Mouse (Mus musculus) hindbrain, postnatal 0 days (tissue): ENCODE results near the gene Kdm6a. TPM values are rescaled to one million over a fixed set of nuclear protein-coding genes. Genes with fewer than 3 reads are reported as not detected.

Source experiments
- ATAC-seq: fragments of 200-750 bp; cut with Nextera tagmentation; 2 replicates; pipeline ENCODE4 v1.8.0; 2017; ENCODE audit warnings: mild to moderate bottlenecking, moderate TSS enrichment, moderate library complexity
- DNase-seq: peaks from one replicate; pipeline ENCODE4 v3.0.0-alpha.2; 2015; ENCODE audit warnings: low spot score
- H3K27ac ChIP-seq: fragments of 300-500 bp; sonication (generic); 2 replicates; pipeline ENCODE4 v1.5.1; 2014; ENCODE audit warnings: mild to moderate bottlenecking
- H3K27me3 ChIP-seq: fragments of 300-500 bp; sonication (generic); 2 replicates; pipeline ENCODE4 v1.6.1; 2014; ENCODE audit warnings: low read length, mixed read lengths; ENCODE audit not compliant: insufficient read depth
- H3K36me3 ChIP-seq: fragments of 300-500 bp; sonication (generic); 2 replicates; pipeline ENCODE4 v1.6.1; 2014; ENCODE audit warnings: low read length, mixed read lengths; ENCODE audit not compliant: insufficient read depth
- H3K4me1 ChIP-seq: fragments of 300-500 bp; sonication (generic); 2 replicates; pipeline ENCODE4 v1.6.1; 2014; ENCODE audit warnings: antibody characterized with exemption, low read length, mixed read lengths; ENCODE audit not compliant: insufficient read depth
- H3K4me2 ChIP-seq: fragments of 300-500 bp; sonication (generic); 2 replicates; pipeline ENCODE4 v1.6.1; 2014; ENCODE audit warnings: low read depth, mild to moderate bottlenecking, low read length, moderate library complexity, mixed read lengths
- H3K4me3 ChIP-seq: fragments of 300-500 bp; sonication (generic); 2 replicates; pipeline ENCODE4 v1.5.1; 2014; ENCODE audit warnings: low read length
- H3K9ac ChIP-seq: fragments of 300-500 bp; sonication (generic); replicated peaks from 2 replicates; pipeline ENCODE4 v1.6.1; 2014; ENCODE audit warnings: mild to moderate bottlenecking, low read length, moderate library complexity, mixed read lengths
- H3K9me3 ChIP-seq: fragments of 300-500 bp; sonication (generic); 2 replicates; pipeline ENCODE4 v1.6.1; 2016; ENCODE audit warnings: low read length, mixed read lengths
- CTCF ChIP-seq: IDR thresholded peaks from 2 replicates; pipeline ENCODE4 v1.5.1; 2016; ENCODE audit warnings: antibody characterized with exemption, control low read depth, low read depth
- WGBS: fragments of 180-500 bp; shearing (Covaris S2); extraction: QIAGEN DNeasy Blood & Tissue Kit; methylation state at CpG from one replicate; pipeline ENCODE4 v1.1.7; 2014; 5-methylcytosine and 5-hydroxymethylcytosine counted together
- polyA plus RNA-seq: library from polyadenylated mRNA; unstranded; fragments of >200 nt; fragmentation: Nextera tagmentation; extraction: Ambion mirVana; gene quantifications from 2 replicates; pipeline ENCODE4 v1.2.1, GENCODE M21; 2015
- total RNA-seq: library from RNA; depleted of rRNA; stranded (reverse); fragments of >200 nt; gene quantifications from 2 replicates; pipeline ENCODE4 v1.2.3, GENCODE M21; 2014; rRNA removed

Gene Kdm6a
- 35.8 and 43.1 TPM in 2 replicates for total RNA-seq
- 10.2 and 14.6 TPM in 2 replicates for polyA plus RNA-seq

GRCm38 (mm10) chrX:18162192-18162857 is at the start of gene Kdm6a:
Gene Kdm6a, plus strand, starts transcription at chrX:18162575.
- H3K9ac ChIP-seq, result peak within 1 kb of the TSS; percentile 90
- no peaks in the 10 kb centered on the region for H3K27me3 ChIP-seq
- ATAC-seq (peak; percentile 99), DNase-seq (peak; percentile 99)
- peak within 1 kb of the TSS; percentile 84 for H3K4me3 ChIP-seq
- peak within 1 kb of the TSS; percentile 65 for H3K4me2 ChIP-seq
- no peaks in the 10 kb centered on the region for H3K36me3 ChIP-seq
- H3K27ac ChIP-seq, result peak within 1 kb of the TSS; percentile 96
- H3K9me3 ChIP-seq, result no peaks in the 10 kb centered on the region
- peak; percentile 8; the same call in 1 of the 2 replicates for TF ChIP-seq CTCF
- H3K4me1 ChIP-seq, result no peaks in the 10 kb centered on the region
- under 1% methylated on average over 43 of the region's 50 CpGs for WGBS

- no peak for TF ChIP-seq CTCF
- Histone ChIP-seq H3K4me1 (no peaks in the 10 kb centered on the region), H3K27me3 (no peaks in the 10 kb centered on the region), H3K4me2 (no peak within 1 kb of the TSS), H3K27ac (no peak within 1 kb of the TSS), H3K4me3 (no peak within 1 kb of the TSS), H3K9ac (no peak within 1 kb of the TSS), H3K36me3 (no peaks in the 10 kb centered on the region), H3K9me3 (no peaks in the 10 kb centered on the region)
- DNase-seq (no peak), ATAC-seq (no peak)
- 88% methylated on average over 1 of the region's 1 CpGs for WGBS
These were observed 16.8 kb upstream of the Kdm6a start, which contains the start of gene Dusp21 for GRCm38 (mm10) chrX:18145557-18145956. Gene Dusp21, plus strand, starts transcription at chrX:18145857.

- Histone ChIP-seq H3K9ac (no peak overlapping the region), H3K9me3 (no peaks in the 10 kb centered on the region), H3K36me3 (no peaks in the 10 kb centered on the region), H3K4me1 (no peaks in the 10 kb centered on the region), H3K27me3 (no peaks in the 10 kb centered on the region), H3K27ac (peak overlapping the region; percentile 95), H3K4me3 (peak overlapping the region; percentile 84; the same call in 1 of the 2 replicates), H3K4me2 (peak overlapping the region; percentile 65)
- DNase-seq (no peak), ATAC-seq (no peak)
- no peak for TF ChIP-seq CTCF
- WGBS, result 55% methylated on average over 4 of the region's 4 CpGs
These were observed 1.5 kb upstream of the Kdm6a start for GRCm38 (mm10) chrX:18160734-18161442.

- ATAC-seq, result peak; percentile 78
These were observed 581 bp upstream of the Kdm6a start for GRCm38 (mm10) chrX:18161796-18162191.

GRCm38 (mm10) chrX:18162861-18163731 is 721 bp downstream of the Kdm6a start:
- TF ChIP-seq CTCF, result peak; percentile 22; the same call in 1 of the 2 replicates
- DNase-seq (peak; percentile 74), ATAC-seq (peak; percentile 9)
- Histone ChIP-seq H3K9me3 (no peaks in the 10 kb centered on the region), H3K27ac (peak overlapping the region; percentile 96), H3K4me2 (peak overlapping the region; percentile 64), H3K27me3 (no peaks in the 10 kb centered on the region), H3K36me3 (no peaks in the 10 kb centered on the region), H3K4me1 (no peaks in the 10 kb centered on the region), H3K4me3 (peak overlapping the region; percentile 84), H3K9ac (peak overlapping the region; percentile 90)
- 1% methylated on average over 86 of the region's 95 CpGs for WGBS

More at GRCm38 (mm10) chrX:18161796-18162191, 581 bp upstream of the Kdm6a start:
- 2% methylated on average over 28 of the region's 28 CpGs for WGBS
- peak overlapping the region; percentile 78 for H3K9ac ChIP-seq
- peak overlapping the region; percentile 65 for H3K4me2 ChIP-seq
- H3K9me3 ChIP-seq, result no peaks in the 10 kb centered on the region
- DNase-seq, result no peak
- H3K4me3 ChIP-seq, result peak overlapping the region; percentile 84
- H3K27ac ChIP-seq, result peak overlapping the region; percentile 95
- H3K4me1 ChIP-seq, result no peaks in the 10 kb centered on the region
- no peaks in the 10 kb centered on the region for H3K36me3 ChIP-seq
- TF ChIP-seq CTCF, result no peak
- no peaks in the 10 kb centered on the region for H3K27me3 ChIP-seq

GRCm38 (mm10) chrX:18163917-18164624 is 1.7 kb downstream of the Kdm6a start:
- H3K36me3 ChIP-seq, result no peaks in the 10 kb centered on the region
- H3K4me3 ChIP-seq, result peak overlapping the region; percentile 84
- peak overlapping the region; percentile 96 for H3K27ac ChIP-seq
- peak overlapping the region; percentile 90 for H3K9ac ChIP-seq
- ATAC-seq (no peak), DNase-seq (peak; percentile 13)
- whole genome bisulfite sequencing, result 2% methylated on average over 10 of the region's 10 CpGs
- H3K4me2 ChIP-seq, result peak overlapping the region; percentile 64
- no peaks in the 10 kb centered on the region for H3K4me1 ChIP-seq
- no peaks in the 10 kb centered on the region for H3K27me3 ChIP-seq
- TF ChIP-seq CTCF, result no peak
- H3K9me3 ChIP-seq, result no peaks in the 10 kb centered on the region
